Mouse (Mus musculus) CD4-positive naive resting alpha-beta T cell, adult 57 days (primary cell): ENCODE data around the gene Fmnl3. TPM values are rescaled to one million over a fixed set of nuclear protein-coding genes. Genes with fewer than 3 reads are reported as not detected.

ENCODE experiments used
- total RNA-seq: library from RNA; stranded (reverse); gene quantifications from one replicate; pipeline ENCODE4 v1.2.4, GENCODE M21; 2023

Gene Fmnl3
- total RNA-seq: 50.0 TPM

GRCm38 (mm10) chr15:99370259-99370691 is at the start of gene Fmnl3:
Gene Fmnl3 (minus strand): TSS chr15:99370482.

DNA sequence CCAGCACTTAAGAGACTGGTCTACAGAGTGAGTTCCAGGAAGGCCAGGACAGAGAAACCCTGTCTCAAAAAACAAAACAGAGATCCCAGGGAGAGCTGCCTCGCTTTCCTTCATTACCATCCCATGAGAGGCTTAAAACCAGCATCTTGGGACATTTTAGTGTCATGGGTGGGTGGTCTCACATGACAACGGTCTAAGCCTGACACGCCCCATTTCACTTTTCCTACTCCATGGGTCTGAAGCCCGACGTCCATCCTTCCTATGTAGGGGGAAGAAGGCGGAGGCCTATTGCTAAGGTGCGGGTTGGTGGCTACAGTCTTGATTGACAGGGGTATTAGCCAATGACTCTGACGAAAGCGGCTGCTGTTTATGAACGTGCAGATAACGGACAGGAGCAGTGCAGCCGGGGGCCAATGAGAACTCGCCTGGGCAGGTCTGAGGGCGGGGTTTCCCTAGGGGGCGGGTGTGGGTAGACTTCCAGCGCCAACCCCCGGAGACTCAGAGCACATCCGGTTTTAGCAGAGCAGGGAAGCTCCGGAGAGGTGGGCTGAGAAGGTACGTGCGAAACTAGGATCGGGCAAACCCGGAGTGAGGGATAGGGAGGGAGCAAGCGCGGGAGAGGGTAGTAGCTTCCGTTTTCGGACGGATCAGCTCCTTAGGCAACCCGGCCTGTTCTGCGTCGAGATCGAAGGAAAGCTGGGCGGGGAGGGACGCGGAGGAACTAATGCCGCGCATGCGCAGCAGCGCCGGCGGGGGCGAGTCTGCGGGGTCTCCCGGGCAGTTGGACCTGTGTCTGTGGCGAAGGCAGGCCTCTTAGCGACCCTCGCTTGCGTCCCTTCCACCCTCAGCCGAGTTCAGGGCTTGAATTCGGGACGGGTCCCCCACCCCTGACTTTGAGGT is 22.5 kb upstream of the Fmnl3 start, which contains the start of gene Tmbim6:
Gene Tmbim6 (plus strand): TSS at position 397 of the 900 bp plus-strand sequence.

DNA sequence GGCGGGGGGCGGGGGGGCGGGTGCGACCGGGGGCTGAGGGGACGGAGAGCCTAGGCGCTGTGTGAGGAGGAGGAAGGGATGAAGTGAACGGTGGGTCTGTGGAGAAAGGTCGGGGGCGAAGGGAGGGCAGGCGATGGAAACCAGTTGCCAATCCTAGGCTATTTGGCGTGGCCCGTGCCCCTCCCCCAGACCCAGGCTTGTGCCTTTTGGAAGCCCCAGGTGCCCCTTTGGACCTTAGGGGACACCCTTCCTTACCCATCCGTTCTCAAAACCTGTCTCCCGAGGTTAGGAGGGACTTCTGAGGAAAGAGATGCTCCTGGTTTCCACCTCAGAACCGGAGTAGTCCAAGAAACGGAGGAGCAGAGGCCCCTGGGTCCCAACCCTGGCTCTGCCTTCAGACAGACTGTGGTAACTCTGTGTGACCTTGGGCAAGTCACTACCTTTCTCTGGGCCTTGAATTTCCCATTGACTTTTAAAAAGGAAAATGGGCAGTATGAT is 74.7 kb downstream of the Fmnl3 start, which contains the start of gene Fam186b:
Gene Fam186b (minus strand): TSS at position 405 of the 498 bp plus-strand sequence.

GRCm38 (mm10) chr15:99294813-99295374 is 75.4 kb downstream of the Fmnl3 start, which contains the start of gene Prpf40b:
Gene Prpf40b (plus strand): TSS chr15:99295087.

Other genes starting within 250 kb of the Fmnl3 start
- not detected for gene Spats2, start 244.6 kb downstream of the Fmnl3 start, total RNA-seq
- 2.1 TPM for gene Kcnh3, start 145.6 kb downstream of the Fmnl3 start, total RNA-seq
- gene Mcrs1, start 118.5 kb downstream of the Fmnl3 start, total RNA-seq: 109 TPM
- gene Prpf40b, start 75.4 kb downstream of the Fmnl3 start, total RNA-seq: 22.4 TPM
- 0.18 TPM for gene Fam186b, start 74.6 kb downstream of the Fmnl3 start, total RNA-seq
- gene Tmbim6, start 22.4 kb upstream of the Fmnl3 start, total RNA-seq: 425 TPM
- gene Nckap5l, start 87.3 kb upstream of the Fmnl3 start, total RNA-seq: 45.3 TPM
- 7.4 TPM for gene Bcdin3d, start 104.2 kb upstream of the Fmnl3 start, total RNA-seq
- not detected for gene Faim2, start 157.7 kb upstream of the Fmnl3 start, total RNA-seq
- not detected for gene Aqp2, start 208.6 kb upstream of the Fmnl3 start, total RNA-seq
- not detected for gene Aqp5, start 220.3 kb upstream of the Fmnl3 start, total RNA-seq
- not detected for gene Aqp6, start 230.9 kb upstream of the Fmnl3 start, total RNA-seq